Mouse (Mus musculus) lung, postnatal 0 days (tissue): Measurements from ENCODE around the gene Gm15557. TPM values are rescaled to one million over a fixed set of nuclear protein-coding genes. Genes with fewer than 3 reads are reported as not detected.

Source experiments
- ATAC-seq: fragments of 200-750 bp; cut with Nextera tagmentation; 2 replicates; pipeline ENCODE4 v1.8.0; 2017; ENCODE audit warnings: moderate library complexity
- DNase-seq: peaks from one replicate; pipeline ENCODE4 v3.0.0-alpha.2; 2016; ENCODE audit warnings: low spot score
- H3K27ac ChIP-seq: fragments of 300-500 bp; sonication (generic); 2 replicates; pipeline ENCODE4 v1.5.1; 2014; ENCODE audit warnings: antibody characterized with exemption, mild to moderate bottlenecking, low read length, mixed read lengths
- H3K27me3 ChIP-seq: fragments of 300-500 bp; sonication (generic); replicated peaks from 2 replicates; pipeline ENCODE4 v1.6.1; 2014; ENCODE audit warnings: low read length, mixed read lengths; ENCODE audit not compliant: insufficient read depth
- H3K36me3 ChIP-seq: fragments of 300-500 bp; sonication (generic); 2 replicates; pipeline ENCODE4 v1.6.1; 2014; ENCODE audit warnings: low read length, mixed read lengths; ENCODE audit not compliant: insufficient read depth
- H3K4me1 ChIP-seq: fragments of 300-500 bp; sonication (generic); 2 replicates; pipeline ENCODE4 v1.6.1; 2014; ENCODE audit warnings: antibody characterized with exemption, low read depth, low read length, mixed read lengths; ENCODE audit not compliant: insufficient read depth
- H3K4me2 ChIP-seq: fragments of 300-500 bp; sonication (generic); replicated peaks from 2 replicates; pipeline ENCODE4 v1.6.1; 2014; ENCODE audit warnings: low read depth, mild to moderate bottlenecking, low read length, moderate library complexity, mixed read lengths
- H3K4me3 ChIP-seq: fragments of 300-500 bp; sonication (generic); 2 replicates; pipeline ENCODE4 v1.5.1; 2014; ENCODE audit warnings: low read depth, low read length
- H3K9ac ChIP-seq: fragments of 300-500 bp; sonication (generic); replicated peaks from 2 replicates; pipeline ENCODE4 v1.6.1; 2014; ENCODE audit warnings: low read depth, mild to moderate bottlenecking
- H3K9me3 ChIP-seq: fragments of 300-500 bp; sonication (generic); 2 replicates; pipeline ENCODE4 v1.6.1; 2016; ENCODE audit warnings: low read length, mixed read lengths
- CTCF ChIP-seq: IDR thresholded peaks from 2 replicates; pipeline ENCODE4 v1.5.1; 2016; ENCODE audit warnings: antibody characterized with exemption, mild to moderate bottlenecking
- EP300 ChIP-seq: IDR thresholded peaks from 2 replicates; pipeline ENCODE4 v1.6.1; 2016; ENCODE audit warnings: antibody characterized with exemption, mild to moderate bottlenecking, control low read depth
- WGBS: fragments of 180-500 bp; shearing (Covaris S2); extraction: QIAGEN DNeasy Blood & Tissue Kit; methylation state at CpG from one replicate; pipeline ENCODE4 v1.1.7; 2014; 5-methylcytosine and 5-hydroxymethylcytosine counted together
- polyA plus RNA-seq: library from polyadenylated mRNA; unstranded; fragments of >200 nt; fragmentation: Nextera tagmentation; extraction: Ambion mirVana; gene quantifications from 2 replicates; pipeline ENCODE4 v1.2.1, GENCODE M21; 2015

The Gm15557 gene
- polyA plus RNA-seq, 1 experiment from 2014 or later = not detected

- ATAC-seq = no peak; the same call in 1 of the 2 replicates
- Histone ChIP-seq H3K9me3 (no peaks in the 10 kb centered on the region), H3K4me1 (peaks cover 3% of the 10 kb centered on the region; the same call in 1 of the 2 replicates), H3K36me3 (no peaks in the 10 kb centered on the region), H3K27me3 (no peaks in the 10 kb centered on the region), H3K9ac (no peak overlapping the region), H3K27ac (no peak overlapping the region), H3K4me3 (no peak overlapping the region), H3K4me2 (no peak overlapping the region)
- 36% methylated on average over 4 of the region's 4 CpGs for WGBS
- DNase-seq = no peak
- TF ChIP-seq CTCF (no peak), EP300 (no peak)
Measured at GRCm38 (mm10) chr2:155946499-155946898, 6.0 kb downstream of the Gm15557 start.

GRCm38 (mm10) chr2:155947390-155948002, 7.0 kb downstream of the Gm15557 start:
- Histone ChIP-seq H3K27me3 (no peaks in the 10 kb centered on the region), H3K9me3 (no peaks in the 10 kb centered on the region), H3K9ac (no peak overlapping the region), H3K4me1 (peaks cover 3% of the 10 kb centered on the region; the same call in 1 of the 2 replicates), H3K4me2 (no peak overlapping the region), H3K4me3 (no peak overlapping the region), H3K27ac (no peak overlapping the region), H3K36me3 (no peaks in the 10 kb centered on the region)
- TF ChIP-seq EP300 (no peak), CTCF (no peak)
- DNase-seq (no peak), ATAC-seq (no peak)
- WGBS = 23% methylated on average over 5 of the region's 5 CpGs

- Histone ChIP-seq H3K36me3 (no peaks in the 10 kb centered on the region), H3K4me2 (no peak overlapping the region), H3K4me3 (no peak overlapping the region), H3K27ac (no peak overlapping the region), H3K27me3 (no peaks in the 10 kb centered on the region), H3K9ac (no peak overlapping the region), H3K9me3 (no peaks in the 10 kb centered on the region), H3K4me1 (0 out of 2 replicates have a peak, but pooled peaks cover 3% of the 10 kb centered on the region)
- DNase-seq (no peak), ATAC-seq (no peak)
- WGBS = 37% methylated on average over 6 of the region's 6 CpGs
- TF ChIP-seq EP300 (no peak), CTCF (no peak)
Measured at GRCm38 (mm10) chr2:155949362-155949761, 8.8 kb downstream of the Gm15557 start.

GRCm38 (mm10) chr2:155952006-155952405, 11.5 kb downstream of the Gm15557 start:
- no peaks in the 10 kb centered on the region for H3K36me3 ChIP-seq
- DNase-seq (peak; percentile 83), ATAC-seq (no peak)
- H3K4me1 ChIP-seq = no peaks in the 10 kb centered on the region
- no peak overlapping the region for H3K4me3 ChIP-seq
- H3K27ac ChIP-seq = no peak overlapping the region
- H3K9me3 ChIP-seq = no peaks in the 10 kb centered on the region
- H3K4me2 ChIP-seq = no peak overlapping the region
- no peak overlapping the region for H3K9ac ChIP-seq
- TF ChIP-seq CTCF = peak; percentile 78
- TF ChIP-seq EP300 = no peak
- no peaks in the 10 kb centered on the region for H3K27me3 ChIP-seq

- WGBS = under 1% methylated on average over 59 of the region's 59 CpGs
- Histone ChIP-seq H3K27me3 (no peaks in the 10 kb centered on the region), H3K4me2 (peak within 1 kb of the TSS; percentile 92), H3K9ac (peak within 1 kb of the TSS; percentile 75), H3K36me3 (no peaks in the 10 kb centered on the region), H3K9me3 (no peaks in the 10 kb centered on the region), H3K4me3 (peak within 1 kb of the TSS; percentile 82), H3K27ac (peak within 1 kb of the TSS; percentile 83), H3K4me1 (no peaks in the 10 kb centered on the region)
- TF ChIP-seq EP300 = no peak
- no peak for TF ChIP-seq CTCF
- ATAC-seq (peak; percentile 99), DNase-seq (peak; percentile 96)
Measured at GRCm38 (mm10) chr2:155956134-155957059, 15.9 kb downstream of the Gm15557 start, which contains the start of gene Cep250. Cep250 (plus strand) TSS chr2:155956458.

- WGBS = 77% methylated on average over 5 of the region's 5 CpGs
- H3K27me3 ChIP-seq = no peaks in the 10 kb centered on the region
- H3K4me2 ChIP-seq = no peak overlapping the region
- TF ChIP-seq EP300 = no peak
- H3K4me3 ChIP-seq = no peak overlapping the region
- H3K27ac ChIP-seq = no peak overlapping the region
- no peak overlapping the region for H3K9ac ChIP-seq
- no peaks in the 10 kb centered on the region for H3K4me1 ChIP-seq
- peaks cover 5% of the 10 kb centered on the region for H3K36me3 ChIP-seq
- no peak for DNase-seq
- H3K9me3 ChIP-seq = no peaks in the 10 kb centered on the region
- ATAC-seq = no peak
Measured at GRCm38 (mm10) chr2:155959981-155960380, 19.5 kb downstream of the Gm15557 start.
